Mouse (Mus musculus) embryonic fibroblast, embryonic 13.5 days (primary cell): ENCODE measurements at regions not wholly inside any gene's neighbourhood (a gene's known extent, or its start where the extent isn't known, plus 50 kb on each side); places are given as distances from the start of the nearest gene placed in this dataset.

Experiments
- CTCF ChIP-seq: IDR thresholded peaks from 2 replicates; pipeline ENCODE4 v1.5.1; 2011; ENCODE audit warnings: mild to moderate bottlenecking, control low read depth, low read length, moderate library complexity, borderline replicate concordance; ENCODE audit not compliant: insufficient read depth
- POLR2A ChIP-seq: IDR thresholded peaks from 2 replicates; pipeline ENCODE4 v1.6.1; 2011; ENCODE audit warnings: low read depth, mild to moderate bottlenecking, control low read depth, low read length, moderate library complexity

- TF ChIP-seq CTCF, result no peak
- no peak for TF ChIP-seq POLR2A
Observed at GRCm38 (mm10) chr8:30532862-30533500, 2895.5 kb upstream of the 5930422O12Rik start.
